Mouse (Mus musculus) brain, embryonic 14.5 days (tissue): ENCODE measurements around the gene Rnf185.

Experiments
- CTCF ChIP-seq: fragments of 200-500 bp; IDR thresholded peaks from 2 replicates; pipeline ENCODE4 v1.5.1; 2012; ENCODE audit warnings: inconsistent platforms, mild to moderate bottlenecking, moderate library complexity, borderline replicate concordance; ENCODE audit not compliant: insufficient read depth, insufficient read length; ENCODE audit errors: extremely low read depth
- POLR2A ChIP-seq: fragments of 200-500 bp; IDR thresholded peaks from 2 replicates; pipeline ENCODE4 v1.6.1; 2012; ENCODE audit warnings: mild to moderate bottlenecking, inconsistent platforms, borderline replicate concordance; ENCODE audit not compliant: poor library complexity, insufficient read depth, insufficient read length, severe bottlenecking; ENCODE audit errors: extremely low read depth

- no peak for TF ChIP-seq CTCF
- no peak for TF ChIP-seq POLR2A
Measured at GRCm38 (mm10) chr11:3471448-3471850, 19.3 kb upstream of the Rnf185 start.
